Mouse (Mus musculus) forebrain, embryonic 11.5 days (tissue): ENCODE measurements around the gene Naif1. TPM values are rescaled to one million over a fixed set of nuclear protein-coding genes. Genes with fewer than 3 reads are reported as not detected.
A peak's percentile ranks its signal among the peaks of the same experiment; 100 is the strongest.

Experiments
- ATAC-seq: fragments of 200-750 bp; cut with Nextera tagmentation; replicated peaks from 2 replicates; pipeline ENCODE4 v1.8.0; 2017; ENCODE audit warnings: moderate TSS enrichment; ENCODE audit not compliant: low FRiP score
- DNase-seq: peaks from one replicate; pipeline ENCODE4 v3.0.0-alpha.2; 2017; ENCODE audit warnings: low spot score
- H3K27ac ChIP-seq: fragments of 300-500 bp; sonication (generic); 2 replicates; pipeline ENCODE4 v1.5.1; 2014; ENCODE audit warnings: low read depth, low read length
- H3K27me3 ChIP-seq: fragments of 300-500 bp; sonication (generic); 2 replicates; pipeline ENCODE4 v1.6.1; 2014; ENCODE audit warnings: mild to moderate bottlenecking, low read length, mixed read lengths; ENCODE audit not compliant: control insufficient read depth, insufficient read depth
- H3K36me3 ChIP-seq: fragments of 300-500 bp; sonication (generic); 2 replicates; pipeline ENCODE4 v1.6.1; 2014; ENCODE audit warnings: mild to moderate bottlenecking, low read length, moderate library complexity, mixed read lengths; ENCODE audit not compliant: control insufficient read depth, insufficient read depth
- H3K4me1 ChIP-seq: fragments of 300-500 bp; sonication (generic); replicated peaks from 2 replicates; pipeline ENCODE4 v1.6.1; 2014; ENCODE audit warnings: low read length, mixed read lengths; ENCODE audit not compliant: control insufficient read depth, insufficient read depth
- H3K4me2 ChIP-seq: fragments of 300-500 bp; sonication (generic); 2 replicates; pipeline ENCODE4 v1.6.1; 2014; ENCODE audit warnings: low read depth, mild to moderate bottlenecking, low read length, moderate library complexity, mixed read lengths; ENCODE audit not compliant: severe bottlenecking
- H3K4me3 ChIP-seq: fragments of 300-500 bp; sonication (generic); 2 replicates; pipeline ENCODE4 v1.5.1; 2014; ENCODE audit warnings: low read depth, low read length
- H3K9ac ChIP-seq: fragments of 300-500 bp; sonication (generic); 2 replicates; pipeline ENCODE4 v1.6.1; 2014; ENCODE audit warnings: low read length
- H3K9me3 ChIP-seq: fragments of 300-500 bp; sonication (generic); 2 replicates; pipeline ENCODE4 v1.6.1; 2016; ENCODE audit warnings: low read length, mixed read lengths; ENCODE audit not compliant: control insufficient read depth
- WGBS: fragments of 180-500 bp; shearing (Covaris S2); extraction: QIAGEN DNeasy Blood & Tissue Kit; methylation state at CpG from one replicate; pipeline ENCODE4 v1.1.7; 2014; 5-methylcytosine and 5-hydroxymethylcytosine counted together
- polyA plus RNA-seq: library from polyadenylated mRNA; unstranded; fragments of >200 nt; fragmentation: Nextera tagmentation; extraction: Ambion mirVana; gene quantifications from 2 replicates; pipeline ENCODE4 v1.2.1, GENCODE M21; 2014

Gene Naif1
- polyA plus RNA-seq: 6.6 and 7.1 TPM in 2 replicates

DNA sequence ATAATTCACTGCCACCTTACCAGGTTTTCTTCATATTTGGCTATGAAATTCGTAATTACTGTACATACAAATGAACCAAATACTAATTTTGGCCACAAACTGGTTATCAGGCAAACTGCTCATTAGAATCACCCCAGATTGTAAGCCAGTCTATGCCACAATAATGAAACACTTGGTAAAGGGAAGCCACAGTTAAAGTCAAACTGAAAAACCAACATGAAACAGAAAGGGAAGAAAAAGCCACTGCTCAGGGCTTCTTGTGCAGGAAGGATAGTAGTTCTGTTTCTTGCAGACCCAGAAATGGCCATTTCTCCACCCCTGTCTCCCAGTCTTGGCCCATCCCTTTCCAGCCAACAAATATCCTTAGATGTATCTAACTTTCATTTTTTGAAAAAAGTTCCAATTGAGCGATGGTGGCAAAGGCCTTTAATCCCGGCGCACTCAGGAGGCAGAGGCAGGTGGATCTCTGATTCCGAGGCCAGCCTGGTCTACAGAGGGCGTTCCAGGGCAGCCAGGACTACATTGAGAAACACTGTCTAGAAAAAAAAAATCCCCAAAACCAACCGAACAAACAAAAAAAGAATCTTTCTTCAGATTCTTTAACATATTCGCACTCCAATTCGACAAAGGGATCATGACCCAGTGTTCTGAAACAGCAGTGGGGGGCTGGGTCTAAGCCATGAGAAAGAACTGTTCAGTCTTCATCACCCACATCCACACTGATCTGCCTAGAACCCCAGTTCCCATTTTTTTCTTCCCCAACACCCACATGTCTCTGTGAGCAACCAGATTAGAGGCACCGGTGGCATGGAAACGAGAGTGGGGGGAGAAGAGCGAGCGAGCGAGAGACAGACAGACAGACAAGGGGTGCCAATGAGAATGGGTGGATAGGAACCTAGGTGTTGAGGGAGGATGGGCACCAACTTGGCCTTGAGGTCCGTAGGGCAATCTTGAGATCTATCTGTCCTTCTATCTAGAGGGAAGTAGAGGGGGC, at the start of gene Naif1:
Naif1 (plus strand) TSS at position 697 of the 994 bp plus-strand sequence.
- Histone ChIP-seq H3K4me3 (peak within 1 kb of the TSS; percentile 77), H3K27me3 (no peaks in the 10 kb centered on the region), H3K4me2 (peak within 1 kb of the TSS; percentile 86), H3K4me1 (peaks cover 5% of the 10 kb centered on the region; the same call in 1 of the 2 replicates), H3K27ac (peak within 1 kb of the TSS; percentile 96), H3K9ac (peak within 1 kb of the TSS; percentile 82), H3K36me3 (no peaks in the 10 kb centered on the region), H3K9me3 (no peaks in the 10 kb centered on the region)
- whole genome bisulfite sequencing: 82% methylated on average over 15 of the region's 15 CpGs
- ATAC-seq (no peak), DNase-seq (no peak)

- no peaks in the 10 kb centered on the region for H3K9me3 ChIP-seq
- no peaks in the 10 kb centered on the region for H3K27me3 ChIP-seq
- peak; percentile 24; the same call in 1 of the 2 replicates for ATAC-seq
- peak; percentile 96 for DNase-seq
- H3K4me1 ChIP-seq: no peaks in the 10 kb centered on the region
- no peak overlapping the region for H3K9ac ChIP-seq
- H3K4me3 ChIP-seq: no peak overlapping the region
- WGBS: 26% methylated on average over 2 of the region's 2 CpGs
- no peak overlapping the region for H3K27ac ChIP-seq
- H3K36me3 ChIP-seq: no peaks in the 10 kb centered on the region; the same call in 1 of the 2 replicates
- H3K4me2 ChIP-seq: no peak overlapping the region
Observed at GRCm38 (mm10) chr2:32404663-32405062, 45.6 kb upstream of the Naif1 start.

DNA sequence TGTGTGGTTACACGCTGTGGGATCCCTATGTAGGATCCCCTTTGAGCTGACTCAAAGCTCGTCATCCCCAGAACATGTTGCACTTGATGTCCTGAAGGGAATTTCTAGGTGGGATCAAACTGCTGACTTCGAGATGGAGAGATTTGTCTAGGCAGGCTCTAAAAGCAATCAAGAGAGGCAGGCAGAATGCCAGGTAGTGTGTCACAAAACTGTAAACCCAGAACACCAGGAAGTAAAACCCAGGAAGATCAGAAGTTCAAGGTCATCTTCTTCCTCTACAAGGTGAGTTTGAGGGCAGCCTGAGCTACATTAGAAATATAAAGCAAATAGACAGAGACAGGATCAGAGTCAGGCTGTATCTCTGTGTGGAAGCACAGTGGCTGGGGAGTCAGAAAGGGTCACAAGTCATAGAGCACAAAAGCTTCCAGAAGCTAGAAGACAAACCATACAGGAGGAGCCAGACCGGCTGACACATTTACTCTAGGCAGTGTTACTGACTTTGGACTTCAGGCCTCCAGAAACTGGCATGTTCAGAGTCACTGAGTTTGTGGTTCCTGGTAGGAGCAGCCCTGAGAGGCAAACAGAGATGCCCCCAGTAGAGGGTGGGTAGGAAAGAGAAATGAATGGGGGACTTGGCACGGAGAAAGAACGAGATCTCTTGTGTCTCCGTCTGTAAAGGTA, 43.0 kb upstream of the Naif1 start:
- no peaks in the 10 kb centered on the region for H3K9me3 ChIP-seq
- no peak overlapping the region for H3K27ac ChIP-seq
- no peak overlapping the region for H3K4me3 ChIP-seq
- WGBS: 83% methylated on average over 7 of the region's 7 CpGs
- no peaks in the 10 kb centered on the region for H3K27me3 ChIP-seq
- H3K36me3 ChIP-seq: no peaks in the 10 kb centered on the region; the same call in 1 of the 2 replicates
- no peak overlapping the region for H3K9ac ChIP-seq
- H3K4me1 ChIP-seq: no peaks in the 10 kb centered on the region
- DNase-seq: no peak
- ATAC-seq: no peak
- H3K4me2 ChIP-seq: no peak overlapping the region

DNA sequence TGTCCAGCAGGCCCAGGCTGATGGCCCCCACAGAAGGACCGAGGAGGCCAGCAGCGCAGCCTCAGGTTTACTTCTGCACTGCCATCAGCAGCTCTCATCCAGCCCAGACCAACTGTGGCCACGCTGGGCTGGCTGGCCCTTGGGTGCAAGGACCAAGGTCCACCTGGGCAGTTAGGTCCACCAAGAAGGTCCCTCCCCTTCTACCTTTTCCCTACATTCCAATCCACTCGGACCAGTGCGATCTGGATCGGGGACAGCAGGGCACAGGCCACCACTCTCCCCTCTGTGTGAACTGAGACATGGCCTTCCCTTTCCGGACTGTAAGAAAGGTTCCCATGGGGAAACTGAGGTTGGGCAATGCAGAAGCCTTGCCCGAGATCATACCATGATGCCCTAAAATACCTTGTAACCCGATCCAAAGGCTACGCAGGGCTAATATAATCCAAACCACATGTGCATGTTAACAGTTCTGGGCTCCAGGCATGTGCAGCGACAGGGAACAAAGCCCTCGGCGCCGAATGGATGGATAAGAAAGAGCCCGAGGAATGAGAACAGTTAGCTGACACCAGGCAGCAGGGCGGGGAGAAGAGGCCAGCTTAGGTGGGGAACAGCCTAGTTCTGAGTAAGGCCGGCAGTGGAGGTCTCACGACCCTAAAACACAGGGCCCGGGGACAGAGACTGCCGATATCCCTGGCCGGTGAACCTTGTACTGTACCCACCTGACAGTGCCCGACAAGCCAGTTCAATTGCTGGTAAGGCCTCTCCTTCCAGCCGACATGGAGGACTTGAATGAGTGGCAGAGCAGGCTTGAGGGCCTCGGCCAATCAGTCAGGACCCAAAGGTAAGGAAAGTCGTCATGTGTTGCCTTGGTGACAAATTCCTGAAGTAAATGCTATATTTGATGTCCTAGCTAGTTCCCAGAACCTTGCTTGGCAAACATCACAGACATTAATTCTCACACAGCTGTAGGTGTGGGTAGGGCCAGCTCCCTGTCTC, 41.5 kb upstream of the Naif1 start:
- 70% methylated on average over 25 of the region's 25 CpGs for WGBS
- Histone ChIP-seq H3K27me3 (no peaks in the 10 kb centered on the region), H3K4me2 (no peak overlapping the region), H3K36me3 (no peaks in the 10 kb centered on the region; the same call in 1 of the 2 replicates), H3K9ac (no peak overlapping the region), H3K4me1 (no peaks in the 10 kb centered on the region), H3K27ac (no peak overlapping the region), H3K4me3 (no peak overlapping the region), H3K9me3 (no peaks in the 10 kb centered on the region)
- ATAC-seq: no peak
- DNase-seq: no peak

GRCm38 (mm10) chr2:32411407-32411806, 38.9 kb upstream of the Naif1 start:
- no peak for ATAC-seq
- no peaks in the 10 kb centered on the region for H3K27me3 ChIP-seq
- no peak overlapping the region for H3K9ac ChIP-seq
- H3K4me2 ChIP-seq: no peak overlapping the region
- H3K4me3 ChIP-seq: no peak overlapping the region
- H3K9me3 ChIP-seq: no peaks in the 10 kb centered on the region
- DNase-seq: no peak
- H3K4me1 ChIP-seq: no peaks in the 10 kb centered on the region
- WGBS: 91% methylated on average over 7 of the region's 7 CpGs
- no peaks in the 10 kb centered on the region; the same call in 1 of the 2 replicates for H3K36me3 ChIP-seq
- no peak overlapping the region for H3K27ac ChIP-seq

DNA sequence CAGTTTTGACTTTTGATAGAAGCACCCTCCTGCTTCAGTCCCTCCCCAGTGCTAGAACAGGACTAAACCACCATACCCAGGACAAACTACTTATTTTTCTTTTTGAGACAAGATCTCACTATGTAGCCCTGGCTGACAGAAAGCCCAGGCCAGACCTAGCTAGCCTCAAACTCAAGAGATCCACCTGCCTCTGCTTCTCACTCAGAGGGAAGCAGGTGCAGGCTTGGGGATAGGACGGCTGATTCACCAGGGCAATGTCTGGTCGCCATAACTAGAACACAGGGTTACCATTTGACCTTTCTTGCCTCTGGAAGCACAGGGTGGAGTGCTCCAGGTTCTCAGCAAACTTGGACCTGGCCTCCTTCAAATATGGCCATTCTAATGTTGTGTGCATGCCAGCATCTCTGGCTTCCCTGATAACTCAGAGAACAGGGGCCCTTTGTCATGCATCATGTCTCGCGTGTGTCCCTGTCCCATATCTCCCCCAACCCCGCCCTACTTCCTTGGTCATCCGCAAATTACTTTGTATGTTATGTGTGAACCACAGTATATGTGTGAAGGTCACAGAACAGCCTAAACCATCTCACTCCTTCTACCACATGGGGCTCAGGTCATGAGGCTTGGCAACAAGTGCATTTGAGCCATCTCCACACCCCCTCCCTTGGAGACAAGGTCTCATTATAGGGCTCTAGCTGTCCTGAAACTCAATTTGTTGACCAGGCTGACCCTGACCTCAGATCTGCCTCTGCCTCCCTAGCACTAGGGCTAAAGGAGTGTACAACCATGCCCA, 37.3 kb upstream of the Naif1 start:
- DNase-seq: no peak
- H3K4me1 ChIP-seq: no peaks in the 10 kb centered on the region
- 98% methylated on average over 6 of the region's 6 CpGs for WGBS

DNA sequence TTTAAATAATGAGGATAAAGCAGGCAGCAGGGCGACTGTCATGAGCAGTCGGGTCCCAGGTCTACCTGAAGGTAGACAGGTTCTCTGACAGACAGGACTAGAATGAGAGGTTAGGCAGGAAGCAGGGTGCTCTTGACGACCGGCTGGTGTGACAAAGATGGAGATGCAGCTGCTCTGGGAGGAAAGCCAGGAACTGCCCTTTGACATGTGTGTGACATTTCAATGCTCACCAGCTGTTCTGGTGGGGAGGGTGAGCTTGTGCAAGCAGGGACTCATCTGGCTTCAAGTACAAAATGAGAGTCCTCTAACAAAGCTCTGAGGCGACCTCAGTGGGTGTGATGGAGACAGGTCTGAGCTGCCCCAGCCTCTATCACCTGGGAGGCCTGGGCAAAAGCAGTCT, 36.3 kb upstream of the Naif1 start:
- no peak overlapping the region for H3K9ac ChIP-seq
- WGBS: 73% methylated on average over 5 of the region's 5 CpGs

More for the DNA sequence above, 37.3 kb upstream of the Naif1 start:
- ATAC-seq: no peak
- Histone ChIP-seq H3K4me2 (no peak overlapping the region), H3K27me3 (no peaks in the 10 kb centered on the region), H3K27ac (no peak overlapping the region), H3K36me3 (peaks cover 4% of the 10 kb centered on the region), H3K9me3 (no peaks in the 10 kb centered on the region), H3K9ac (no peak overlapping the region), H3K4me3 (no peak overlapping the region)

More for the DNA sequence above, 36.3 kb upstream of the Naif1 start:
- DNase-seq (no peak), ATAC-seq (no peak)
- H3K36me3 ChIP-seq: peaks cover 4% of the 10 kb centered on the region
- no peaks in the 10 kb centered on the region for H3K4me1 ChIP-seq
- no peak overlapping the region for H3K4me2 ChIP-seq
- no peak overlapping the region for H3K27ac ChIP-seq
- H3K27me3 ChIP-seq: no peaks in the 10 kb centered on the region
- H3K9me3 ChIP-seq: no peaks in the 10 kb centered on the region
- no peak overlapping the region for H3K4me3 ChIP-seq
